Mouse (Mus musculus) MEL (cell line): ENCODE measurements around the gene Ucp3.

Experiments used
- CTCF ChIP-seq, 3 experiments: IDR thresholded peaks in 2 of 3; conservative IDR thresholded peaks in 1 of 3; 2 replicates each; pipeline ENCODE4 v1.5.1; 2011 to 2012; ENCODE audit warnings: low read length in 3 of 3, low read depth in 2 of 3, mild to moderate bottlenecking in 2 of 3, improper control_type of control experiment in 1 of 3, inconsistent platforms in 1 of 3, mixed read lengths in 1 of 3, moderate library complexity in 1 of 3; ENCODE audit not compliant: control insufficient read depth in 1 of 3, insufficient read depth in 1 of 3, poor library complexity in 1 of 3, severe bottlenecking in 1 of 3
- JUND ChIP-seq: IDR thresholded peaks from 2 replicates; pipeline ENCODE4 v1.6.1; 2011; ENCODE audit warnings: low read depth, mild to moderate bottlenecking, improper control_type of control experiment, low read length
- MAFK ChIP-seq: IDR thresholded peaks from 2 replicates; pipeline ENCODE4 v1.6.1; 2011; ENCODE audit warnings: low read depth, mild to moderate bottlenecking, low read length, improper control_type of control experiment, borderline replicate concordance
- MAX ChIP-seq: IDR thresholded peaks from 2 replicates; pipeline ENCODE4 v1.6.1; 2011; ENCODE audit warnings: low read length, improper control_type of control experiment
- MEF2A ChIP-seq: IDR thresholded peaks from 2 replicates; pipeline ENCODE4 v1.6.1; 2014; ENCODE audit warnings: low read depth, mild to moderate bottlenecking, inconsistent platforms, low read length, improper control_type of control experiment; ENCODE audit not compliant: poor library complexity, insufficient replicate concordance, severe bottlenecking; ENCODE audit errors: extremely low read depth
- MYB ChIP-seq: IDR thresholded peaks from 2 replicates; pipeline ENCODE4 v1.6.1; 2011; ENCODE audit warnings: mild to moderate bottlenecking, low read depth, low read length, improper control_type of control experiment
- NRF1 ChIP-seq: IDR thresholded peaks from 2 replicates; pipeline ENCODE4 v1.6.1; 2014; ENCODE audit warnings: low read depth, mild to moderate bottlenecking, inconsistent platforms, low read length, improper control_type of control experiment, moderate library complexity; ENCODE audit not compliant: poor library complexity, insufficient read depth, severe bottlenecking
- POLR2A ChIP-seq, 2 experiments: IDR thresholded peaks; 2 replicates each; pipeline ENCODE4 v1.6.1; 2011 to 2012; ENCODE audit warnings: low read length in 2 of 2, mild to moderate bottlenecking in 2 of 2, control low read depth in 1 of 2, improper control_type of control experiment in 1 of 2, low read depth in 1 of 2, moderate library complexity in 1 of 2; ENCODE audit not compliant: control insufficient read depth in 1 of 2, insufficient read depth in 1 of 2, poor library complexity in 1 of 2
- RCOR1 ChIP-seq: IDR thresholded peaks from 2 replicates; pipeline ENCODE4 v1.6.1; 2012; ENCODE audit warnings: low read depth, mild to moderate bottlenecking, inconsistent platforms, low read length, improper control_type of control experiment
- TBP ChIP-seq: IDR thresholded peaks from 2 replicates; pipeline ENCODE4 v1.8.0; 2011; ENCODE audit warnings: low read depth, low read length, improper control_type of control experiment
- TCF12 ChIP-seq: IDR thresholded peaks from 2 replicates; pipeline ENCODE4 v1.6.1; 2014; ENCODE audit warnings: low read depth, mild to moderate bottlenecking, inconsistent platforms, low read length, improper control_type of control experiment, moderate library complexity
- USF2 ChIP-seq, 2 experiments: IDR thresholded peaks; 2 replicates each; pipeline ENCODE4 v1.6.1; 2011 to 2012; ENCODE audit warnings: improper control_type of control experiment in 2 of 2, low read length in 2 of 2, borderline replicate concordance in 1 of 2, inconsistent platforms in 1 of 2, low read depth in 1 of 2, mild to moderate bottlenecking in 1 of 2; ENCODE audit not compliant: insufficient read depth in 1 of 2

DNA sequence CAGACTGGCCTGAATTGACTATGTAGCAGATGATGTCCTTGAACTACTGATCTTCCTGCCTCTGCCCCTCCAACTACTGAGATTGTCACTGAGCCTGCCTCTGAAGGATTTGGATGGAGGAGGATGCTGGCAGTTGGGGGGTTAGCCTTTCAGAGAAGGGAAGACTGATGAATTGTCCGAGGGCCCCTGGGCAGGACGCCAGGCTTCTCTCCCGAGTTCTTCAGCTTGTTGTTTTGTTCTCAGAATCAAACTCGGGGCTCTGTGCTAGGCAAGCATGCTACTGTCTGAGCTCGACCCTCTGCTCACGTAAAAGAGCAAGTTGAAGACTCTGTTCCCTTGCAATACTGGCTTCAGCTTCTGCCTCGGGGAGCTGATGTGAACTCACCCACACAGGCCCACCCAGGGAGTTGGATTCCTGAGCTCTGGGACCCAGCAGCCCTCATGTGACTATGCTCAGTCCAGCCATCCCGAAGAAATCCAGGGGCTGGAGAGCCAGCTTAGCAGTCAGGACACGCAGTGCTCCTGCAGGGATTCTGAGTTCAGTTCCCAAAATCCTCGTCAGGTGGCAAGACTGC lies 15.8 kb downstream of the Ucp3 start:
- TF ChIP-seq USF2 (IDR thresholded peaks at IDR 0.05; ENCODE audit: borderline replicate concordance in 1 of 2, insufficient read depth in 1 of 2, low read depth in 1 of 2, low read length in 2 of 2), result no peak
- no peak for TF ChIP-seq MYB
- TF ChIP-seq JUND, result no peak
- no peak for TF ChIP-seq MAFK
- TF ChIP-seq MEF2A, result no peak
- TF ChIP-seq RCOR1, result no peak
- TF ChIP-seq NRF1, result no peak
- TF ChIP-seq TBP, result no peak
- no peak for TF ChIP-seq POLR2A (IDR thresholded peaks at IDR 0.05; ENCODE audit: control insufficient read depth in 1 of 2, insufficient read depth in 1 of 2, low read depth in 1 of 2, low read length in 2 of 2, poor library complexity in 1 of 2)
- no peak for TF ChIP-seq CTCF (IDR thresholded peaks at IDR 0.05 in 2 of 3, conservative IDR thresholded peaks at IDR 0.05 in 1 of 3; ENCODE audit: control insufficient read depth in 1 of 3, insufficient read depth in 1 of 3, low read depth in 2 of 3, low read length in 3 of 3, poor library complexity in 1 of 3, severe bottlenecking in 1 of 3)
- no peak for TF ChIP-seq MAX
- no peak for TF ChIP-seq TCF12
